Mouse (Mus musculus) layer of hippocampus, adult 6 months (tissue): ENCODE data around the gene Esrp2. TPM values are rescaled to one million over a fixed set of nuclear protein-coding genes. Genes with fewer than 3 reads are reported as not detected.

ENCODE experiments used
- long read RNA-seq, 2 experiments: library from polyadenylated mRNA; unstranded; transcript quantifications; one replicate each; pipeline ENCODE4 v2.0.0; 2019 to 2020
- polyA plus RNA-seq: library from polyadenylated mRNA; unstranded; fragments of <200 nt; fragmentation: Nextera tagmentation; gene quantifications from 2 replicates; pipeline ENCODE4 v1.2.3, GENCODE M21; 2021

Gene Esrp2
- polyA plus RNA-seq = not detected in 2 replicates
- long read RNA-seq, experiment 1 = 0 reads
- long read RNA-seq, experiment 2 = 0 reads

DNA sequence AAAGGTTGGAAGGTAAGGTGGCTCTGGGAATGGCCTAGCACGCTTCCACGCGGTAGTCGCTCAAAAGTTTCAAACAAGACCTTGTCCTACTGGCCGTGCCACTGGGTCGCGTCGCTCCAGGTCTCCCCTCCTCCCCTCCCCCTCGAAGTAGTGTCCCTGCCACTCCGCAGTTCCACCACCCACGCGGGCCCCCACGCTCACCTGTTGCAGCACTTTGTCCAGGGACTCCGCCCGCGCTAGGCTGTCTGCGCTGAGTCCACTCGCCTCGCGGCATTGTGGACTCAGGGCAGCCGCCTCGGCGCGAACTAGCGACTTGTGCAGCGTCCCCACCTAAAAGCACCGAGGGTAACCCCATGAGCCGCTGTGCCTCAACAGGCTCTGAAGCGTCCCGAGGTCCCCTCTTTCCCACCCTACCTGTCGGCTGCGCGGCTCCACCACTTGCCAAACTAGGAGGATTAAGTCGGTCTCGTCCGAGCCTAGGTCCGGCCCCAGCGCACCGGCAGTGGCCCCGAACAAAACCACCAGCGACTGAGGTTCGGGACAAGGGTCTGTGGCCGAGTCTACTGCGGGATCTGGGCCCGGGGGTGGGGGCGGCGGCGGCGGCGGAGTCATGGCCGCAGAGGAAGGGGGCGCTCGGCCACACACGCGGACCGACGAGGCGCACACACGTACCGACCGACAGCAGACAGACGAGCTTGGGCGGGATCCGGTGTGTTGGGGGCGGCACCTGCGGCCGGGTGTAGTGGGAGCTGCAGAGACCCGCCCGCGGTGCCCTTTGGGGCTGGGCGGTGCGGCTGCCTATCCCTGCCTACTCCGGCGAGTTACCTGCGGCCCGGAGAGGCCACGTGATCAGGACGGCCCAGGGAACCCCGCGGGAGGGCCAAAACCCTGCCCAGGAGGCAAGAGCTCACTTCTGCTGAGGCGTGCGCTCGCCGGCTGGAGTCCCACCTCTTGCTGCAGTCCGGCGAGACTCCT lies at the start of gene Esrp2:
Esrp2 (minus strand) TSS at position 819 of the 975 bp plus-strand sequence.

DNA sequence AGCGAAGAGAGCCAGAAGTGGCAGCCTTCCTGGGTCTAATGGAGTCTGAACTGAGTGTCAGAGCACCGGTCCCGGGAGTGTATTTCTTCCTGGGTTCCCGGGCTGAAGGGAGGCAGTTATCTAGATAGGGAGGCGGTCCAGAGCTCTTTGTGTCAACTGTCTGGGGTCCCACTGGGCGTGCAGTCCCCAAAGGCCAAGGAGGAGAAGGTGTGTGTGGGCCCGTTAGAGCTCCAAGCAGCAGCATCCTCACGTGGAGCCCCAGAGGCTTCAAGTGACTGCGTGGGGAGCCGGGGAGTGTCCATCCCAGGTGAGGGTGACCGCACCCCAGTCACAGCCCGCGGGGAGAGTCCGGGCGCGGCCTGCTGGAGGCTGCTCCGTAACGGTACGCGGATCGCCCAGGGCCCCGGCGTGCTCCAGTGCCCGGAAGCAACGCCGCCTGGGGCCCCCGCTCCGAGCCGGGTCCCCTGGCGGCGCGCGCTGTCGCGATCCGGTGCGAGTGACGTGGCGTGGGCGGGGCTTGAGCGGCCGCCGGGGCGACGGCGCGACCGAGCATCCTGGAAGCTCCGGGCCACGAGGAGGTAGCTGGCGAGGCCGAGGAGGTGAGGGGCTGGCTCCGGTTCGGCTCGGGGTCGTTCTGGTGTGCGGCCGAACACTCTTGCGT lies 31.7 kb upstream of the Esrp2 start, which contains the start of gene Slc7a6:
Slc7a6 (plus strand) TSS at position 502 of the 661 bp plus-strand sequence.

DNA sequence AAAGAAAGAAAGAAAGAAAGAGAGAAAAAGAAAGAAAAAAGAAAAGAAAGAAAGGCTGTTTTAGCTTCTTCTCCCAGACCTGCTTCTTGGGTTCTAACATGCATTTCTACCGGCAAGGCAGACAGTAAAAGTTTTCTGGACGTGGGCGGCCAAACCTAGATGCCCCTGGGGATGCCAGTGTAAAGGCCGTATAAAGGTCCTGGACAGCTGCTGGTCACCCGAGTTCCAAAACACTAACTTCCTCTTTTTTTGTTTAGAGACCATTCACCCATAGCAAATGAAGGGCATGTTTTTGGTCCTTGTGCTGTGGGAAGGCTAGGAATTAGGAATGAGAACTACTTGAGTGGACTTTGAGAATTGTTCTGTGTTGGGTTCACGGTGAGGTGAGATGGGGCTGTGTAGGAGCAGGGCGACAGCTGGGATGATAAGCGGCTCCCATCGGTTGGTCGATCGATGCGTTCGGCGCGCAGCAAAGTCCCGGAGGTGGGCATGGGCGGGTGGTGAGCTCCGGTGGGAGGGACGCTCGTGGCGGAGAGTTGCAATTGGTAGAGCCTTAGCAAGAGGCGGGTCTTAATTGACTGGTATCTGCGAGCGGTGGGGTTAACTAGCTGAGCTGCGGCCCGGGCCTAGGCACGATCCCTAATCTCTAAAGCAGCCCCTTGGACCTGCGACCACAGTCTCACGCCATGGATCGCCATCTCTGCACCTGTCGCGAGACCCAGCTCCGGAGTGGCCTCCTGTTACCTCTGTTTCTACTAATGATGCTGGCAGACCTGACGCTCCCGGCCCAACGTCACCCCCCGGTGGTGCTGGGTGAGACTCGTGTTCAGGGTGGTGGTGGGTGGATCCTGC lies 13.3 kb upstream of the Esrp2 start, which contains the start of gene Pla2g15:
Pla2g15 (plus strand) TSS at position 599 of the 852 bp plus-strand sequence.

Other genes with a start within 250 kb of the Esrp2 start
- gene Nrn1l, start 243.4 kb downstream of the Esrp2 start, polyA plus RNA-seq = 3.4 and 3.6 TPM in 2 replicates
- 3.7 and 4.3 TPM in 2 replicates for gene Pskh1, start 236.5 kb downstream of the Esrp2 start, polyA plus RNA-seq
- gene Ctrl, start 203.1 kb downstream of the Esrp2 start, polyA plus RNA-seq = not detected in 2 replicates
- gene Psmb10, start 198.5 kb downstream of the Esrp2 start, polyA plus RNA-seq = 132 and 140 TPM in 2 replicates
- 27.6 and 35.6 TPM in 2 replicates for gene Lcat, start 193.6 kb downstream of the Esrp2 start, polyA plus RNA-seq
- gene Slc12a4, start 170.9 kb downstream of the Esrp2 start, polyA plus RNA-seq = 11.5 and 14.0 TPM in 2 replicates
- not detected in 2 replicates for gene Dpep3, start 157.5 kb downstream of the Esrp2 start, polyA plus RNA-seq
- 14.8 and 18.1 TPM in 2 replicates for gene Dus2, start 145.6 kb downstream of the Esrp2 start, polyA plus RNA-seq
- gene Dpep2nb, start 131.0 kb downstream of the Esrp2 start, polyA plus RNA-seq = not detected in 2 replicates
- gene Ddx28, start 125.1 kb downstream of the Esrp2 start, polyA plus RNA-seq = 16.3 and 18.7 TPM in 2 replicates
- 3.4 and 3.5 TPM in 2 replicates for gene Nfatc3, start 78.1 kb downstream of the Esrp2 start, polyA plus RNA-seq
- 7.8 and 8.0 TPM in 2 replicates for gene Pla2g15, start 13.4 kb upstream of the Esrp2 start, polyA plus RNA-seq
- 18.8 and 22.9 TPM in 2 replicates for gene Slc7a6, start 31.9 kb upstream of the Esrp2 start, polyA plus RNA-seq
- gene Slc7a6os, start 74.0 kb upstream of the Esrp2 start, polyA plus RNA-seq = 7.5 and 7.6 TPM in 2 replicates
- gene Prmt7, start 74.0 kb upstream of the Esrp2 start, polyA plus RNA-seq = 32.4 and 37.9 TPM in 2 replicates
- gene Smpd3, start 201.0 kb upstream of the Esrp2 start, polyA plus RNA-seq = 29.6 and 35.3 TPM in 2 replicates